Mouse (Mus musculus) neural tube, embryonic 15.5 days (tissue): ENCODE data around the gene Map2k6. TPM values are rescaled to one million over a fixed set of nuclear protein-coding genes. Genes with fewer than 3 reads are reported as not detected.

Experiments
- ATAC-seq: fragments of 200-750 bp; cut with Nextera tagmentation; 2 replicates; pipeline ENCODE4 v1.8.0; 2017; ENCODE audit warnings: mild to moderate bottlenecking, moderate TSS enrichment, moderate library complexity; ENCODE audit not compliant: low FRiP score
- H3K27ac ChIP-seq: fragments of 300-500 bp; sonication (generic); replicated peaks from 2 replicates; pipeline ENCODE4 v1.5.1; 2015; ENCODE audit warnings: mild to moderate bottlenecking, inconsistent platforms
- H3K27me3 ChIP-seq: fragments of 300-500 bp; sonication (generic); replicated peaks from 2 replicates; pipeline ENCODE4 v1.6.1; 2015; ENCODE audit warnings: inconsistent platforms
- H3K36me3 ChIP-seq: fragments of 300-500 bp; sonication (generic); 2 replicates; pipeline ENCODE4 v1.6.1; 2015; ENCODE audit warnings: inconsistent platforms
- H3K4me1 ChIP-seq: fragments of 300-500 bp; sonication (generic); 2 replicates; pipeline ENCODE4 v1.6.1; 2015; ENCODE audit warnings: inconsistent platforms
- H3K4me2 ChIP-seq: fragments of 300-500 bp; sonication (generic); 2 replicates; pipeline ENCODE4 v1.6.1; 2015; ENCODE audit warnings: inconsistent platforms, mild to moderate bottlenecking, moderate library complexity
- H3K4me3 ChIP-seq: fragments of 300-500 bp; sonication (generic); replicated peaks from 2 replicates; pipeline ENCODE4 v1.5.1; 2015; ENCODE audit warnings: mild to moderate bottlenecking, inconsistent platforms
- H3K9ac ChIP-seq: fragments of 300-500 bp; sonication (generic); replicated peaks from 2 replicates; pipeline ENCODE4 v1.6.1; 2015; ENCODE audit warnings: mild to moderate bottlenecking, inconsistent platforms
- H3K9me3 ChIP-seq: fragments of 300-500 bp; sonication (generic); replicated peaks from 2 replicates; pipeline ENCODE4 v1.6.1; 2016; ENCODE audit warnings: inconsistent platforms
- WGBS: fragments of 180-500 bp; shearing (Covaris S2); methylation state at CpG from one replicate; pipeline ENCODE4 v1.1.7; 2015; ENCODE audit warnings: mixed read lengths; 5-methylcytosine and 5-hydroxymethylcytosine counted together
- polyA plus RNA-seq: library from polyadenylated mRNA; unstranded; fragments of >200 nt; fragmentation: Nextera tagmentation; extraction: Ambion mirVana; gene quantifications from 2 replicates; pipeline ENCODE4 v1.2.1, GENCODE M21; 2015

The Map2k6 gene
- polyA plus RNA-seq, 1 experiment from 2014 or later, result 19.7 TPM

DNA sequence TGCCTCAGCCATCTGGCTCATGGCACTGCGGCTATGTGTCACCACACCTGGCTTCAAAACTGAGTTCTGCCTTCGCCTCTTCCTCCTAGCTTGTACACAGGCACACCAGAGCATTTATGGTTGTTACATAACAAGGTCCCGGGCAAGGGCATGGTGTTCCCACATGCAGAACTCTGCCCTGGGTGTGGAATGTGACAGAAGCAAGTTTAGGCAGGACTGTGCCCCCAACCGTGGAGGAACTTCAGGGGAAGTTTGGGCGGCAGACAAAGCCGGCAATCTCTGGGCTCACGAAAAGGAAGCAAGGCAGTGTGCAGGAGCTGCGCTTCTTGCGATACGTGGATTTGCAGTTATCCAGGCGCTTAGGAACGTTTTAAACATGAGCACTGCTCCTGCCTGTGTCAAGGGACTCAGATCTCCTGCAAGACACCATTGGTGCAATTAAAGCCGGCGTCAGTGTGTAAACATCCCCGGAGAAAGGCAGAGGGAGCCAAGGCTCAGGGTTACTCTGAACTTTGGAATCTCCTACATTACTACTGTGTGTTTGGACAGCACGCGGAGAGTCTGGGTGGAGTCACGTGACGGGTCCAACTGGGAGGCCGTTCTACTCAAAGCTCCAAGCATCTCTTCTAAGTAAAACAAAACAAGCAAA is 19.1 kb upstream of the Map2k6 start:
- no peak overlapping the region for H3K27ac ChIP-seq
- H3K9me3 ChIP-seq, result no peaks in the 10 kb centered on the region
- no peak overlapping the region for H3K9ac ChIP-seq
- 0 out of 2 replicates have a peak, but pooled peaks have one; percentile 45 for ATAC-seq
- no peaks in the 10 kb centered on the region for H3K36me3 ChIP-seq
- WGBS, result 12% methylated on average over 20 of the region's 20 CpGs
- no peaks in the 10 kb centered on the region for H3K27me3 ChIP-seq
- peak overlapping the region; percentile 75 for H3K4me2 ChIP-seq
- H3K4me3 ChIP-seq, result peak overlapping the region; percentile 34
- peaks cover 12% of the 10 kb centered on the region for H3K4me1 ChIP-seq

DNA sequence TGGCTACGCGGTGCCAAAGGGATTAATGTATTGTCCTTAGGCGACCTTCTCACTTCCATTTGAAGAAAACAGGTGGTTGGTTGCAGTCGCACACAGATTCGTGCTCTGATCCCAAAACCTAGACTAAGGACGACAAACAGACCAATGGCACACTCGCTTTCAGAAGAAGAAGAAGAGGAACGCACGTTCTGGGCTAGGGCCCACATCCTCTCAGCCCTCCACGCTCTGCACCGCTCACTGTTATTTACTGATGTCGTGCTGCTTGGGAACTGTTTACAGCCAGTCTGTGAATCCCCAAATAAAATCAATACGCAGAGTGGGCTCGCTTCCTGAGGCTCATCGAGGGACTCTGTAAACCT is 18.6 kb upstream of the Map2k6 start:
- H3K4me2 ChIP-seq, result peak overlapping the region; percentile 75
- peaks cover 12% of the 10 kb centered on the region for H3K4me1 ChIP-seq
- H3K27ac ChIP-seq, result no peak overlapping the region
- H3K9me3 ChIP-seq, result no peaks in the 10 kb centered on the region
- no peak for ATAC-seq
- H3K36me3 ChIP-seq, result no peaks in the 10 kb centered on the region
- H3K4me3 ChIP-seq, result peak overlapping the region; percentile 34
- 0 out of 2 replicates have a peak overlapping the region, but pooled peaks have one; percentile 14 for H3K9ac ChIP-seq
- H3K27me3 ChIP-seq, result no peaks in the 10 kb centered on the region
- WGBS, result 35% methylated on average over 15 of the region's 15 CpGs

DNA sequence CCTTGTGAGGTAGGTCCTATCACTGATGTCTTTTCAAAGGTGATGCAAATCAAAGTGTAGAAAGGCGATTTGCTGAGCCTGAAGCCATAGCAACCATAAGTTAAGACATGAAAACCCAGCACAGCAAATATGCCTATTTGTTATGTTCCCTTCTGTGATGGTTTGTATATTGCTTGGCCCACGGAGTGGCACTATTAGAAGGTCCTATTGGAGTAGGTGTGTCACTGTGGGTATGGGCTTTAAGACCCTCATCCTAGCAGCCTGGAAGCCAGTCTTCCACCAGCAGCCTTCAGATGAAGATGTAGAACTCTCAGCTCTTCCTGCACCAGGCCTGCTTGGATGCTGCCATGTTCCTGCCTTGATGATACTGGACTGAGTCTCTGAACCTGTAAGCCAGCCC is 13.4 kb upstream of the Map2k6 start:
- WGBS, result 89% methylated on average over 2 of the region's 2 CpGs
- no peaks in the 10 kb centered on the region for H3K9me3 ChIP-seq

DNA sequence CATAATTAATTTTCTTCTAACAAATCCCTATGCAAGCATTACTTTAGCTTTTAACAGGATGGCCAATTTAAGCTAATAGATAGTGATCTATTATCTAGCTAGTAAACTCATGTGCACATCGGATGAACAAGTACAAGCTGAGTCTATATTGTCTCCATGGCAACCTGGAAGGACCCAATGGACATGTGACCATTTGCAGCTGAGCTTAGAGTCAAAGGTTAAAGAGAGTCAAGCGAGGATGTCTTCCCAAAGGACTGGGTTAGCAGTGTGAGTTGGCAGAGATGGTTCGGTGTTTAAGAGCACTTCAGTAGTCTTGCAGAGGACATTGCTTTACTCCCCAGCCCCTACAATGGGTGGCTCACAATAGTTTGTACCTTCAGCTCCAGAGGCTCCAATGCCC is 6.2 kb upstream of the Map2k6 start:
- Histone ChIP-seq H3K9me3 (no peaks in the 10 kb centered on the region), H3K9ac (no peak overlapping the region), H3K4me1 (peaks cover 15% of the 10 kb centered on the region), H3K27ac (no peak overlapping the region), H3K36me3 (no peaks in the 10 kb centered on the region), H3K4me2 (no peak overlapping the region), H3K4me3 (no peak overlapping the region), H3K27me3 (no peaks in the 10 kb centered on the region)
- no peak for ATAC-seq
- WGBS, result 27% methylated on average over 3 of the region's 3 CpGs

More for the DNA sequence above, 13.4 kb upstream of the Map2k6 start:
- no peak overlapping the region for H3K27ac ChIP-seq
- no peaks in the 10 kb centered on the region for H3K27me3 ChIP-seq
- no peak overlapping the region for H3K4me2 ChIP-seq
- peaks cover 2% of the 10 kb centered on the region; the same call in 1 of the 2 replicates for H3K4me1 ChIP-seq
- no peak for ATAC-seq
- no peak overlapping the region for H3K9ac ChIP-seq
- no peak overlapping the region for H3K4me3 ChIP-seq
- H3K36me3 ChIP-seq, result no peaks in the 10 kb centered on the region

DNA sequence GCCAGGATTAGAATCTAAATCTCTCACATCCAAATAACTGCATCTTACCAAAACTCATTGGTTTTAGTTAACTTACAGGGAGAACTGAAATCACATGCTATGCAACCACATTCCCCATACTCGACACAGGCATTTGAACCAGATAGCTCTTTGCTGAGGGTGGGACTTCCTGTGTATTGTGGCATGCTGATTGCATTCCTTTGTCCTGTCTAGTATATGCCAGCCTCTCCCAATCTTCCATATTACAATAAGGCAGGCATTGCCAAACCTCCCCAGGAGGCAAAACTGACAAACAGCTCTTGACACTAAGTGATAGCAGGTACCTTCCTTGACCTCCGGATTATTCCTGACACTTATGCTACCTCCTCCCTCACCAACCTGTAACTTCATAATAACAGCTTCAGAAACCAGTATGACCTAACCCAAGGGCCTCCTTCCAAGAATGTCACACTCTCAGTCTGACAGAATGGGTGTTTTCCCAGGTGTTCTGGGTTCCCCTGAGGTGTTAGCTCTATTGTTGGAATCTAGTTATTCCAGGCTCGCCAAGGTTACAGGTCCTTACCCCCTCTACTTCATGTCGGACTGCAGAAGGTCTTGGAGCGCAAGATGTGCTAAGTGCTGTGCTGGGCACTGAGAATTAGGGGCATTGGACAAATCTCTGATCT is 4.0 kb upstream of the Map2k6 start:
- H3K27ac ChIP-seq, result no peak overlapping the region
- 86% methylated on average over 5 of the region's 5 CpGs for WGBS
- H3K27me3 ChIP-seq, result no peaks in the 10 kb centered on the region
- no peak overlapping the region for H3K4me2 ChIP-seq
- H3K4me1 ChIP-seq, result peaks cover 23% of the 10 kb centered on the region
- H3K9ac ChIP-seq, result no peak overlapping the region
- H3K4me3 ChIP-seq, result no peak overlapping the region
- no peaks in the 10 kb centered on the region for H3K36me3 ChIP-seq
- no peak for ATAC-seq
- H3K9me3 ChIP-seq, result no peaks in the 10 kb centered on the region

DNA sequence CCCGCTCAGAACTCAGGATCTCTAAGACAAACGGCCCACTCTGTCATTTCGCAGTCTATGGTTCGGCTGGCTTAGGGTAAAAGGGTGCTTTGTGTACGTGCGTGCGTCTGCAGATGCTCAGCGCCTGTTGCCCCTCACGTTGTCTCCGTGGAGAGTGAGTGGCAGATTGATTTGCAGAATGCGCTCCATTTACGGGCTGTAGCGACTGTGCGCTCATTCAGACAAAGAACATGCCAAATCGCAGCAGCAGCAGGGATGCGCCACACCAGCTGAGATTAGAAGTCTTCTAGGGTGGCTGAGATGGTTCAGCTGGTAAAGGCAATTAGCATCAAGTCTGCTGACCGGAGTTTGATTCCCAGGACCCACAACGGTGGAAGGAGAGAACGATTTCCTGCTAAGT is 2.8 kb upstream of the Map2k6 start:
- Histone ChIP-seq H3K4me3 (peak overlapping the region; percentile 17), H3K4me1 (peaks cover 32% of the 10 kb centered on the region), H3K36me3 (no peaks in the 10 kb centered on the region), H3K9ac (peak overlapping the region; percentile 40; the same call in 1 of the 2 replicates), H3K27ac (no peak overlapping the region), H3K9me3 (no peaks in the 10 kb centered on the region), H3K4me2 (peak overlapping the region; percentile 52), H3K27me3 (no peaks in the 10 kb centered on the region)
- ATAC-seq, result peak; percentile 18; the same call in 1 of the 2 replicates
- 14% methylated on average over 19 of the region's 19 CpGs for WGBS

DNA sequence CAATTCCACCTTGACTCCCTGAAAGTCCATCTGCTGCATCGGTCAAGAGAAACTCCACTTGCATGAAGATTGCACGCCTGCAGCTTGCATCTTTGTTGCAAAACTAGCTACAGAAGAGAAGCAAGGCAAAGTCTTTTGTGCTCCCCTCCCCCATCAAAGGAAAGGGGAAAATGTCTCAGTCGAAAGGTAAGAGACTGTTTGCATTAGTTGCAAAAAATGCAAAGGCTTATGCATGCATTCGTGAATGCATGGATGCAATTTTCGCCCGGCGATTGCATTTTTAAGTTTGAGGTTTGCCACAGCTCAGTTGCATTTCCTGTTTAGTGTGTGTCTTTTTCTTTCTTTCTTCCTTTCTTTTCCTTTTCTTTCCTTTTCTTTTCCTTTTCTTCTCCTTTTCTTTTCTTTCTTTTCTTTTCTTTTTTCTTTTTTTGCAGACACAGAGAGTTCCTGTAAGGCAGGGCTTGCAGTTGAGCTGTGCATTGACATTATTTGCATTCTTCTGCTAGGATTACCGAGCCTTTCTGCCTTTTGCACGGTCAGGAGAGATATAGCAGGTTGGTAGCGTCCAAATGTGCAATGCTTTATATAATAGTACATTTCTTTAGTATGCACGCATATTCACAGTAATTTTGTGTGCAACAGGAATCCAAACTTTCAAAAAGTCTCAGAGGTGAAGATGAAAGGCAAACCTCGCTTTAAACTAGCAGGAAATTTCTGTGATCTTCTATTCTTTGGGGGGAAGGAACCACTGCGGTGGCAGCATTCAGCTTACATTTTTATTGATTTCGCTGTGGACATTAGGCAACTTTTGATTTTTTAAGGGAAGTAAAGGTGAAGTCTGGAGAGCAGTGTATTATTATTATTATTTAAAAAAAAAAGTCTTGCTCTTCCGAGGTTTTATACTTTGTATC is 573 bp downstream of the Map2k6 start:
- WGBS, result 8% methylated on average over 15 of the region's 15 CpGs
- no peak for ATAC-seq
- Histone ChIP-seq H3K9me3 (no peaks in the 10 kb centered on the region), H3K4me1 (peaks cover 40% of the 10 kb centered on the region), H3K9ac (peak overlapping the region; percentile 50), H3K4me3 (peak overlapping the region; percentile 69), H3K27ac (peak overlapping the region; percentile 64), H3K27me3 (no peaks in the 10 kb centered on the region), H3K36me3 (no peaks in the 10 kb centered on the region), H3K4me2 (peak overlapping the region; percentile 70)

DNA sequence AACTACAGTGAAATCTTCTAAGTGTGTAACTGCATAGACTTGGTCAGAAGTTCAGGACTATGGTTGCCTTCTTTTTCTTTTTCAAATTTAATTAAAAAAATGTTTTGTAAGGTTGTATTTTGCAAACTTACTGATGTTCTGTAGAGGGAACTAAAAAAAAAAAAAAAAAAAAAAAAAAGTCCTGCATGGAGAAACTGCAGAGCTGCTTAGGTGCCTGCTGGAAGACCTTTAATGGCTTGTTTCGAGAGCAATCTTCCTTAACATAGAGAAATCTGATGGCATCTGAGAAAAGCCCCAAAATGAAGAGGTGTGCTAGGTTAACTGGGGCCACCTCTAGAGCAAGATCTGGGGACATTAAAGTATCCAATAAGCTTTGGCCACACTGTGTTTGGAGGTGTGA is 1.4 kb downstream of the Map2k6 start:
- peaks cover 40% of the 10 kb centered on the region for H3K4me1 ChIP-seq
- H3K9me3 ChIP-seq, result no peaks in the 10 kb centered on the region
- peak overlapping the region; percentile 69 for H3K4me3 ChIP-seq
- H3K36me3 ChIP-seq, result no peaks in the 10 kb centered on the region
- no peak overlapping the region for H3K27ac ChIP-seq
- ATAC-seq, result no peak
- WGBS, result 43% methylated on average over 1 of the region's 1 CpGs
- H3K27me3 ChIP-seq, result no peaks in the 10 kb centered on the region
- no peak overlapping the region for H3K9ac ChIP-seq
- H3K4me2 ChIP-seq, result peak overlapping the region; percentile 70

DNA sequence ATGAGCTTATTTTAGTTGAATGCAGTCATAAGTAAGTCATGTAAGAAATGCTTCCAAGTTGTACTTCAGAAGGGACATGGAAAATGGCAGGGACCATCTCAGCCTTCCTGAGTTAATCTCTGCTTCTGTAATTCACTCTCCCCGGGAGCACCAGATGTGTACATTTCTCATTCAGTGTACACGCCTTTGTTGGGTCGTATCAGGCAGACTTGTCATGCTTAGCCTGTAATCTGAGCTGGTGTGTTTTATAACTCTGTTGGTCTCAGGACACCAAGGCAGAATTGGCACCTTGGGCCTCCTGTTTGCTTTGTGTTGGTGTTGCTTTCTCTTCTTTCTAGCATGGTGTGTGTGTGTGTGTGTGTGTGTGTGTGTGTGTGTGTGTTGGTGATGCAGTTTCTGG is 3.7 kb downstream of the Map2k6 start:
- H3K27me3 ChIP-seq, result no peaks in the 10 kb centered on the region
- no peak overlapping the region for H3K4me3 ChIP-seq
- no peak overlapping the region for H3K9ac ChIP-seq
- H3K9me3 ChIP-seq, result no peaks in the 10 kb centered on the region
- peaks cover 26% of the 10 kb centered on the region for H3K4me1 ChIP-seq
- H3K4me2 ChIP-seq, result no peak overlapping the region; the same call in 1 of the 2 replicates
- H3K36me3 ChIP-seq, result no peaks in the 10 kb centered on the region
- 20% methylated on average over 3 of the region's 3 CpGs for WGBS
- no peak for ATAC-seq
- H3K27ac ChIP-seq, result no peak overlapping the region

DNA sequence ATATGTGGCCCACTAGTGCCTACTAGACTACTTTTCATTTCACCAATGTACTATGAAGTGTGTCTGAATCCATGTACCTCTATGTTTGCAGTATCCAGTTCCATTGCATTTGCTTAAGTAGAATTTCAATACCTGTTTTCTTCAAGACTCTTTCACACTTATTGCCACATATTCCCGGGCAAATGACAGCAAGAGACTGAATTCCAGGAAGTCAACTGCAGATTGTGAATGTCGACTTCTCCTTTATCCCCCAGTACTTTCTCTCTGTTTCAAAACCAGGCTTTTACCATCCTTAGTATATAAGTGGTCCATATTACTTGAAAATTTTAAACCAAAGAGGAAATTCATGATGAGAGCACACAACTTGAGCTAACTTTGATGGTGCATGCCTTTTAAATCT is 4.7 kb downstream of the Map2k6 start:
- Histone ChIP-seq H3K9ac (no peak overlapping the region), H3K4me3 (no peak overlapping the region), H3K9me3 (no peaks in the 10 kb centered on the region), H3K4me1 (peaks cover 25% of the 10 kb centered on the region), H3K27ac (no peak overlapping the region), H3K36me3 (no peaks in the 10 kb centered on the region), H3K4me2 (no peak overlapping the region), H3K27me3 (no peaks in the 10 kb centered on the region)
- 91% methylated on average over 2 of the region's 2 CpGs for WGBS
- ATAC-seq, result no peak

DNA sequence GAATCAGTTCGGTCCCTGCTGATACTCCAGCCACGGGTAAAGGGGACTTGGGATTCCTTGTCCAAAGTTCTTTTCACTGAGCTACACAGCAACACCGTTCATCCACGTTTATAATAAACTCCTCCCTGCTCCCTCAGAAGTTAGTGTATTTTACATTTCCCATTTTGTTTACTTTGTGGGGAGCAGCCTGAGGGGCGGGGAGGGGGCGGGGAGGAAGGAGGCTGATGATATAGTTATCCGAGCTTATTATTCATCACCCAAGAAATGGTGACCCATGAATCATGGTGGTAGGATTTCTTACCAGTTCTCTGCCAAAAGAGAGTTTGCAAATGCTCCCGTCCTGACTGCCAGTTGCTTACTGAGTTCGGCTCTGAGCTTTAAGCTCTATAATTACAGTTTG is 6.7 kb downstream of the Map2k6 start:
- H3K27ac ChIP-seq, result no peak overlapping the region
- 79% methylated on average over 9 of the region's 9 CpGs for WGBS
- no peaks in the 10 kb centered on the region for H3K36me3 ChIP-seq
- H3K27me3 ChIP-seq, result no peaks in the 10 kb centered on the region
- no peaks in the 10 kb centered on the region for H3K9me3 ChIP-seq
- no peak overlapping the region for H3K9ac ChIP-seq
- no peak overlapping the region for H3K4me3 ChIP-seq
- ATAC-seq, result no peak
- H3K4me1 ChIP-seq, result peaks cover 13% of the 10 kb centered on the region
- no peak overlapping the region for H3K4me2 ChIP-seq
